Mouse (Mus musculus) neural tube, embryonic 12.5 days (tissue): ENCODE data around the gene Mier2. TPM values are rescaled to one million over a fixed set of nuclear protein-coding genes. Genes with fewer than 3 reads are reported as not detected.

Source experiments
- ATAC-seq: fragments of 200-750 bp; cut with Nextera tagmentation; 2 replicates; pipeline ENCODE4 v1.8.0; 2017; ENCODE audit warnings: low read depth, mild to moderate bottlenecking, moderate TSS enrichment, moderate library complexity; ENCODE audit not compliant: low FRiP score
- H3K27ac ChIP-seq: fragments of 300-500 bp; sonication (generic); 2 replicates; pipeline ENCODE4 v1.5.1; 2016
- H3K27me3 ChIP-seq: fragments of 300-500 bp; sonication (generic); replicated peaks from 2 replicates; pipeline ENCODE4 v1.6.1; 2016; ENCODE audit warnings: mild to moderate bottlenecking
- H3K36me3 ChIP-seq: fragments of 300-500 bp; sonication (generic); 2 replicates; pipeline ENCODE4 v1.6.1; 2016; ENCODE audit warnings: mild to moderate bottlenecking
- H3K4me1 ChIP-seq: fragments of 300-500 bp; sonication (generic); 2 replicates; pipeline ENCODE4 v1.6.1; 2016
- H3K4me2 ChIP-seq: fragments of 300-500 bp; sonication (generic); replicated peaks from 2 replicates; pipeline ENCODE4 v1.6.1; 2016; ENCODE audit warnings: mild to moderate bottlenecking
- H3K4me3 ChIP-seq: fragments of 300-500 bp; sonication (generic); 2 replicates; pipeline ENCODE4 v1.5.1; 2016
- H3K9ac ChIP-seq: fragments of 300-500 bp; sonication (generic); 2 replicates; pipeline ENCODE4 v1.6.1; 2016; ENCODE audit warnings: mild to moderate bottlenecking
- H3K9me3 ChIP-seq: fragments of 300-500 bp; sonication (generic); 2 replicates; pipeline ENCODE4 v1.6.1; 2016; ENCODE audit warnings: mild to moderate bottlenecking
- WGBS: fragments of 180-500 bp; shearing (Covaris S2); methylation state at CpG from one replicate; pipeline ENCODE4 v1.1.7; 2016; 5-methylcytosine and 5-hydroxymethylcytosine counted together
- polyA plus RNA-seq: library from polyadenylated mRNA; unstranded; fragments of >200 nt; fragmentation: Nextera tagmentation; extraction: Ambion mirVana; gene quantifications from 2 replicates; pipeline ENCODE4 v1.2.1, GENCODE M21; 2016

Mier2 gene
- 67.4 and 69.5 TPM in 2 replicates for polyA plus RNA-seq

DNA sequence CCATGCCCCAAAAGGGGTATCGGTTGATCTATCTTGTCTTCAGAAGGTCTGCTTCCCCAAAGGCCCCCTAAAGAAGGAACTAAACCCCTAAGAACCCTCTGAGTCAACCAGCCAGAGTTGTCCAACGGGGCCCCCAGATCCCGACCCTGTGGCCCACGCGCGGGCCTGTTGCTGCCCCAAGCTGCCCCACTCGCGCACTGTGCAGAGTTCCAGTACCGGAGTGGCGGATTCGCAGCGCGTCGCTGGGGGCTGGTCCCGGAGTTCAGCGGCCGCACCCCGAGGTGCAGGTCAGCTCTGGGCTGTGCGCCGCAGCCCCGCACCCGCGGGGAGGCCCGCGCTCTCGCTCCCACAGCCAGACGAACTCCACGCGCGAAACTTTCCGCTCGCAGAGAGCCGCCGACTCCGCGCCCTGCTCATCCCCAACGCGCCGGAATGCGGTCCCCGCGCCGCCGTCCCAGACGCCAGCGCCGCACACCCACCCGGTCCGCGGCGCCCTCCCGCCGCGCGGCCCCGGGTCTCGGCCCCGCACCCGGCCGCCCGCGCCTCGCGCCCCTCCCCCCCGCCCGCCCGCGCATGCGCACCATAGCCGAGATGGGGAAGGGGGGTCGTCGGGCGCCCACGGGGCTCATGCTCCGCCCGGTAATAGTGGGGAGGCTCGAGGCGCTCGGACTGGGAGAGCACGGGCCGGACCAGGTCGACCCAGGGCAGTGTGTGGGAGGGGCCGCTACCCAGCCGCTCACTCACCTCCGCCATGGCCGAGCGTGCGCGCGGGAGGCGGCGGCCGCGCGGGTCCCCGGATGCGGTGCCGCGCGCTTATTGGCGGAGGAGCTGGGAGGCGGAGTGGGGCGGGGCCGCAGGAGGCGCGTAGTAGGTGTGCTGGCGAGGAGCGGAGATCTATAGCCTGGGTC is at the start of gene Mier2:
Gene Mier2 (minus strand): TSS at position 870 of the 908 bp plus-strand sequence.
- H3K4me1 ChIP-seq, result peaks cover 22% of the 10 kb centered on the region
- H3K27ac ChIP-seq, result 0 out of 2 replicates have a peak within 1 kb of the TSS, but pooled peaks have one; percentile 46
- peak within 1 kb of the TSS; percentile 94 for H3K9ac ChIP-seq
- under 1% methylated on average over 102 of the region's 108 CpGs for WGBS
- H3K4me3 ChIP-seq, result peak within 1 kb of the TSS; percentile 95
- no peaks in the 10 kb centered on the region for H3K27me3 ChIP-seq
- peak within 1 kb of the TSS; percentile 90 for H3K4me2 ChIP-seq
- H3K9me3 ChIP-seq, result no peaks in the 10 kb centered on the region
- peaks cover 8% of the 10 kb centered on the region for H3K36me3 ChIP-seq
- peak; percentile 87 for ATAC-seq

- ATAC-seq, result no peak
- H3K36me3 ChIP-seq, result no peaks in the 10 kb centered on the region
- no peak overlapping the region for H3K4me3 ChIP-seq
- H3K4me1 ChIP-seq, result no peaks in the 10 kb centered on the region
- no peak overlapping the region for H3K27ac ChIP-seq
- H3K9me3 ChIP-seq, result no peaks in the 10 kb centered on the region
- 72% methylated on average over 4 of the region's 4 CpGs for WGBS
- peaks cover 13% of the 10 kb centered on the region for H3K27me3 ChIP-seq
- H3K4me2 ChIP-seq, result no peak overlapping the region
- no peak overlapping the region for H3K9ac ChIP-seq
These were observed 42.9 kb upstream of the Mier2 start for GRCm38 (mm10) chr10:79597936-79598230.

- 43% methylated on average over 13 of the region's 13 CpGs for WGBS
- Histone ChIP-seq H3K4me2 (no peak overlapping the region), H3K36me3 (no peaks in the 10 kb centered on the region), H3K27ac (no peak overlapping the region), H3K4me3 (no peak overlapping the region), H3K4me1 (no peaks in the 10 kb centered on the region), H3K9ac (no peak overlapping the region), H3K27me3 (peaks cover 13% of the 10 kb centered on the region), H3K9me3 (no peaks in the 10 kb centered on the region)
- ATAC-seq, result no peak
These were observed 42.3 kb upstream of the Mier2 start for GRCm38 (mm10) chr10:79597051-79597935.

- no peaks in the 10 kb centered on the region for H3K4me1 ChIP-seq
- no peak overlapping the region for H3K4me2 ChIP-seq
These were observed 40.6 kb upstream of the Mier2 start for GRCm38 (mm10) chr10:79595590-79595929.

GRCm38 (mm10) chr10:79594872-79595589 is 40.0 kb upstream of the Mier2 start:
- Histone ChIP-seq H3K9ac (no peak overlapping the region), H3K4me2 (peak overlapping the region; percentile 22; the same call in 1 of the 2 replicates), H3K4me3 (no peak overlapping the region), H3K27ac (no peak overlapping the region), H3K9me3 (no peaks in the 10 kb centered on the region), H3K4me1 (no peaks in the 10 kb centered on the region), H3K27me3 (peaks cover 13% of the 10 kb centered on the region), H3K36me3 (no peaks in the 10 kb centered on the region)
- 16% methylated on average over 17 of the region's 17 CpGs for WGBS
- peak; percentile 90 for ATAC-seq

More at GRCm38 (mm10) chr10:79595590-79595929, 40.6 kb upstream of the Mier2 start:
- Histone ChIP-seq H3K27ac (no peak overlapping the region), H3K9me3 (no peaks in the 10 kb centered on the region), H3K36me3 (no peaks in the 10 kb centered on the region), H3K9ac (no peak overlapping the region), H3K27me3 (peaks cover 13% of the 10 kb centered on the region), H3K4me3 (no peak overlapping the region)
- 58% methylated on average over 8 of the region's 8 CpGs for WGBS
- no peak for ATAC-seq

- H3K36me3 ChIP-seq, result no peaks in the 10 kb centered on the region
- WGBS, result 61% methylated on average over 6 of the region's 6 CpGs
- H3K9me3 ChIP-seq, result no peaks in the 10 kb centered on the region
- no peak overlapping the region for H3K9ac ChIP-seq
- H3K27me3 ChIP-seq, result peaks cover 13% of the 10 kb centered on the region
- no peak overlapping the region for H3K4me2 ChIP-seq
- H3K4me3 ChIP-seq, result no peak overlapping the region
- H3K4me1 ChIP-seq, result no peaks in the 10 kb centered on the region
- ATAC-seq, result no peak
- no peak overlapping the region for H3K27ac ChIP-seq
These were observed 39.1 kb upstream of the Mier2 start for GRCm38 (mm10) chr10:79594111-79594510.

GRCm38 (mm10) chr10:79590702-79591101 is 35.7 kb upstream of the Mier2 start:
- 97% methylated on average over 1 of the region's 1 CpGs for WGBS
- no peak for ATAC-seq

GRCm38 (mm10) chr10:79587752-79588126 is 32.7 kb upstream of the Mier2 start:
- H3K27ac ChIP-seq, result no peak overlapping the region
- no peak overlapping the region for H3K9ac ChIP-seq
- no peaks in the 10 kb centered on the region for H3K27me3 ChIP-seq
- H3K9me3 ChIP-seq, result no peaks in the 10 kb centered on the region
- ATAC-seq, result no peak
- no peak overlapping the region for H3K4me3 ChIP-seq
- H3K4me2 ChIP-seq, result no peak overlapping the region
- WGBS, result 73% methylated on average over 4 of the region's 4 CpGs
- H3K4me1 ChIP-seq, result no peaks in the 10 kb centered on the region
- no peaks in the 10 kb centered on the region for H3K36me3 ChIP-seq

More at GRCm38 (mm10) chr10:79590702-79591101, 35.7 kb upstream of the Mier2 start:
- no peak overlapping the region for H3K27ac ChIP-seq
- no peaks in the 10 kb centered on the region for H3K4me1 ChIP-seq
- H3K4me2 ChIP-seq, result no peak overlapping the region
- H3K36me3 ChIP-seq, result no peaks in the 10 kb centered on the region
- H3K9me3 ChIP-seq, result no peaks in the 10 kb centered on the region
- no peak overlapping the region for H3K9ac ChIP-seq
- H3K27me3 ChIP-seq, result peaks cover 7% of the 10 kb centered on the region
- no peak overlapping the region for H3K4me3 ChIP-seq

DNA sequence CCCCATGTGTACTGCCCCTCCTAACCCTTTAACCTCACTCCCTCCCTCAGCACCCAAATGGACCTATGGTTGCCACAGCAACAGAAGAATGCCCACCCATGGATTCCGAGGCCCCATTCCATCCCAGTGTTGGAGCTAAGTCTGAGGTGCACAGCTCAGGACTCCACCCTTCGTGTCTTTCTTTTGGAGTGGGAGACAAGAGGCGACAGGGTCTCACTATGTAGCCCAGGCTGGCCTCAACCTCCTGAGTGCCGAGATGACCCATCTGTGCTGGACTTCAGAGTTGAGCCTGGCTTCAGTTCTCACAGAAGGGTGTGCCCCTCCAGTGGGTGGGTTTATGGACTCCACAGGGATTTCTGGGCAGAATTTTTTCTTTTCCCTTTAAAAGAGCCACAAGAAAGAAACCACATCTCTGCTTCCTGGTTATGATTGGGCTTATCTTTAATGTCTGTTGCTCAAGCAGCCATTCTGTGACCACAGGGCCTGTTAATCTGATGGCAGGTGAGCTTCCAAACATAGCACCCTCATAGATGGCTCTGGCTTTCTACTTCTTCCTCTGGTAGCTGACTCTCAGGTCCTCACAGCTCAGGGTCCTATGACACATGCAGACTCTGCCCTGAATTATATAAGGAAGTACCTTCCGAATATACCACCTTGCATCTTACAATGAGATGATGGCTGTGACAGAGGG is 32.2 kb upstream of the Mier2 start, which contains the start of gene Theg:
Gene Theg (minus strand): TSS at position 271 of the 691 bp plus-strand sequence.
- H3K9ac ChIP-seq, result no peak within 1 kb of the TSS
- no peak for ATAC-seq
- WGBS, result 80% methylated on average over 5 of the region's 5 CpGs
- H3K4me1 ChIP-seq, result no peaks in the 10 kb centered on the region
- H3K4me3 ChIP-seq, result no peak within 1 kb of the TSS
- H3K27me3 ChIP-seq, result no peaks in the 10 kb centered on the region
- no peaks in the 10 kb centered on the region for H3K36me3 ChIP-seq
- H3K27ac ChIP-seq, result no peak within 1 kb of the TSS
- no peaks in the 10 kb centered on the region for H3K9me3 ChIP-seq
- no peak within 1 kb of the TSS for H3K4me2 ChIP-seq

DNA sequence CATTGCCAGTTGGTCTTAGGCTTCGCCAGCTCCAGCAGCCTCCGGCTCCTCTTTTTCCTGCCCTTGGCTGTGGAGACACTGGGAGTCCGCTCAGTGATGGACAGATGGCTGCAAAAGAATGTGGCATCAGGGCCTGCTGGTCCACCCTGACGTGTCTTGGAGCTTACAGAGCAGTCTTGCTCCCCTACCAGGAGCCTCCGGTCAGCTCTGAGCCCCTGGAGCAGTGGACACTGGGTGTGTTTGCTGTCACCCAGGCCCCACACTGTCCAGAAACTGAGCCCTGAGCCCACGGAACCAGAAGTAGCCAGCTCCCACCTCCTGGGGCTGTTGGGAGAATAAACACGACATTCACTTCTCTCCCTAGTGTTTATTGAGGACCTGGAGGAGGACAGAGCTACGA is 31.2 kb upstream of the Mier2 start:
- Histone ChIP-seq H3K4me3 (no peak overlapping the region), H3K9ac (no peak overlapping the region), H3K4me1 (no peaks in the 10 kb centered on the region), H3K36me3 (no peaks in the 10 kb centered on the region), H3K27me3 (no peaks in the 10 kb centered on the region), H3K4me2 (no peak overlapping the region), H3K9me3 (no peaks in the 10 kb centered on the region), H3K27ac (no peak overlapping the region)
- 81% methylated on average over 8 of the region's 8 CpGs for WGBS
- ATAC-seq, result no peak

GRCm38 (mm10) chr10:79585723-79586122 is 30.7 kb upstream of the Mier2 start:
- Histone ChIP-seq H3K4me1 (no peaks in the 10 kb centered on the region), H3K9ac (no peak overlapping the region), H3K4me2 (no peak overlapping the region), H3K27me3 (no peaks in the 10 kb centered on the region), H3K9me3 (no peaks in the 10 kb centered on the region), H3K4me3 (no peak overlapping the region), H3K36me3 (no peaks in the 10 kb centered on the region), H3K27ac (no peak overlapping the region)
- WGBS, result 95% methylated on average over 5 of the region's 5 CpGs
- ATAC-seq, result no peak
